Mouse (Mus musculus) MN1 (cell line): ENCODE results near the gene Sec22c.

Source experiments
- DNase-seq: peaks from one replicate; pipeline ENCODE4 v3.0.0-alpha.2; 2016; ENCODE audit warnings: low spot score

The Sec22c gene

GRCm38 (mm10) chr9:121647026-121647425 is 58.3 kb downstream of the Sec22c start:
- no peak for DNase-seq

DNA sequence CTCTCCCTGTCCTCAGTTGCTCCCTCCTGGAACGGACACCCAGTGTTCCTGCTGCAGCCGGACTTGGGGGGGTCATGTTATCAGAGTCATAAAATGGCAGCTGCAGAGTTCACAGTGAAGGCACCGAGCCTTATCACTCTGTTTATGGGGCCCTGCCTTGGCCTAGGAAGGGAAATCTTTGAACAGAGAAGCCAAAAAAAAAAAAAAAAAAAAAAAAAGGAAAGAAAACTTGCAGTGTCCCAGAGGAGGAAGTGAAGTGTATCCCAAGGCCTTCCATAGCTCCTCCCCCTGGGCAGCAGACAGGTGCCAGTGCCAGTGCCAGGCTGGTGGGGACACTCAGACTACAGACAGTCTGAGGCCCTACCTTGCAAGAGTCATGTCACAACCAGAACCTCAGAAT is 60.4 kb downstream of the Sec22c start:
- no peak for DNase-seq

DNA sequence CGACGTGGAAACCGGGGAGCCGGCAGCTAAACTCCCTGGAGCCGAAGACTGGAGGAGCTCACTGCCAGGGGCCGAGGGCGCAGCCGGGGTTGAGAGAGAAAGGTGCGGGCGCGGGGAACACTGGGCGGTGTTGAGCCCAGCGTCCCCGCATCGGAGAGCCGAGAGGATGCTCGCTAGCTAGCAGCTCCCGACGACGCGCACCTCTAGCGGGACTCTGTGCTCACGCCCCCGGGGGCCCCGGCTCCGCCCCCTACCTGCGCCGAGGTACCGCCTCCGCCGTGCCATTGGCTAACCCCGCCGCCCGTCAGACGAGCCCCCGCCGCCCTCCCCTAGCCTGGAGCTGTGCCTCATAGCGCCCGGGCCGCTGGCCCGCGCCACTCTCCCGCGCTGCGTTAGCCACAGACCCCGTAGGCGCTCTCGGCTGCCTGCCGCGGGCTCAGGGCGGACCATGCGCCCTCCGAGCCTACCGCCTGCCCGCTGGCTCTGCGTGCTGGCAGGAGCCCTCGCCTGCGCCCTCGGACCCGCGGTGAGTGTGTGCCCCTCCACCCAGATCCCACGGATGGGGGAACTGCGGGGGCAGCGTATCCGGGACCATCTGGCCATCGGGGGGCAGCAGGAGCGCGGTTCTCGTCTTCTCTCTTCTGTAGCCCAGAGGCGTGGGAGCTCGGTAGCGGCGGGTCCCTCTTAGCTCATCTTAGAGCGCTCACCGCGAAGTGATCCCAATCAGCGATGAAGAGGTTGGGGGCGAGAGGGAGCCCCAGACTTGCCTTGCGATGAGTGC is 62.7 kb downstream of the Sec22c start, which contains the start of gene Vipr1:
TSS of gene Vipr1 (plus strand) at position 316 of the 781 bp plus-strand sequence.
- DNase-seq, result no peak

GRCm38 (mm10) chr9:121642001-121642400 is 63.3 kb downstream of the Sec22c start, which contains the start of gene Lyzl4:
TSS of gene Lyzl4 (minus strand) at chr9:121642096.
- DNase-seq, result no peak

DNA sequence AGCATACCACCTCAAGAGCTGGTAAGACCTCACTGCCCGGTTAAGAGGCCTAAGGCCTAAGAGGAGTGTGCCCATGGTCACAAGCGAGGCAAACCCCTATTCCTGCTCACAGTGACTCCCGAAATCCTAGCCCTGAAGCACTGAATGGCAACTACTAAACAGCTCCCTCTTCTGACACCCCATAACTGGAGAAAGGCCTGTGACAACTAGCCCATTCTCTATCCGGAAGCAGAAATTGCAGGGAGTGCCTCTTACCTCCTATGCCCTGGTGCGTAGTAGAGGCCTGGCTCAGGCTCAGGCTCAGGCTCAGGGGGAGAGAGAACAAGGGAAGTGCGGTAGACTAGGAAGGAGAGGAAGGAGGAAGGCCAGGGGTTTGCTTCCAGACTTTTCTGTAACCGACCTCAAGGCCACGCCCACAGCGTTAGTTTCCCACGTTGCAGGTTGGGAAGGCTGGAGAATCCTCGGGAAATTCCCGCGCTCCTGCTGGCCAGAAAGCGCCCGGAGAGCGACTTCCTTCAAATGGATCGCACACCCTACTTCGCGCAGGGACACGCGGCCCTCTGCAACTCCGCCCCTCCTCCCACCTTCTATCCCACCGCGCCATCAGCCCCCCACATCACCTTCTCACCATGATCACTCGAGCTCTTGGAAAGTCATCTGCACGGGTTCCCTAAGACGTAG is 63.9 kb downstream of the Sec22c start:
- DNase-seq, result no peak

- no peak for DNase-seq
Observed at GRCm38 (mm10) chr9:121639790-121640189, 65.5 kb downstream of the Sec22c start.

DNA sequence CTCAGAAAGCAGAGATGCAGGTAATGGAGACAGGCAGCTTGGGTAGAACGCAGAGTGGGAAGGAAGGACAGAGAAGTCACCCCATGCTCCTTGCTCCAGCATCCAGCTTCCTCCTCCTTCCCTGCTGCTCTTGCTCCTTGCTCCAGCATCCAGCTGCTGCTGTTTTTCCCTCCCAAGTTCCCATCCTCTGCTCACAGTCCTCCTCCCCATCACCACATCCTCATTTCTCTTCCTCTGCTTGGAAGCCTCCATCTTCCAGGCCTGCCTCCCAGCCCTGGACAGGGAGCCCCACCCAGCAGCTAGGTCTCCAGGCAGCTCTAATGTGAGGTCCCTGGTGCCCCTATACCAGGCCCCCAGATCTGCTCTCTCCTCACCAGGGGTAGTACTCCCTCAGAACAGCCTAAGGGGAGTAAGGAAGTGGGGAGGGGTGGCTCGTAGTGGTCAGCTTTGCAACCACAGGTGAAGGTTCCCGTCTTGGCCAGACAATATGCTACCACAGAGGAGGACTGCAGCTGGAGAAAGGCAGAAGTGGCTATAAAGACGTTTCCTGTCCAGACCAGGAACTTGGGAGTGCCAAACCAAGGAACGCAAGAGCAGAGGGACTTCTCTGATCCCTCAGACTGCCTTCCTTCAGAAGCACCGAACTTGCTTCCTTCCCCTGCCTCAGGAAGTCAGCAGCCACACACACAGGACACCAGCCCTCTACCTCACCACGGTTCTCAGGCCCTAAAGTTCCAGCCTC is 69.3 kb downstream of the Sec22c start:
- DNase-seq, result no peak

- DNase-seq, result no peak
Observed at GRCm38 (mm10) chr9:121633306-121633705, 72.0 kb downstream of the Sec22c start.

- no peak for DNase-seq
Observed at GRCm38 (mm10) chr9:121632891-121633290, 72.4 kb downstream of the Sec22c start.

DNA sequence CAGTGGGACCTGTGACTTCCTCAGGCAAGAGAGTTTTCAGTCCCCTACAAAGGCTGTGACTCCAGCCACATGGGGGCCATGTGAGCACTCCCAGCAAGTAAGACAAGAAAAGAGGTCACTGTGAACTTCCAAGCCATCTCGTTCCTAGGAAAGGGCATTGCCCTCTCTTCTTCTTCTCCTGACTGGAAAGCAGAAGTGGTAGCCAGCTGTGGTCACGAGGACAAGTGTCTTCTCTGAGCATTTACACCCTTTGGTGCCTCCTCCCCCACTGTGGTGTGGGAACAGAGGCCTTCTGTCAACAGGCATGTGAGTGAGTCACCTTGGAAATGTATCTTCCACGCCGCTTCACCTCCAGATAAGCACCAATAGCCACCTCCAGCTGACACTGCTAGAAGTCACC is 73.3 kb downstream of the Sec22c start:
- DNase-seq, result no peak

DNA sequence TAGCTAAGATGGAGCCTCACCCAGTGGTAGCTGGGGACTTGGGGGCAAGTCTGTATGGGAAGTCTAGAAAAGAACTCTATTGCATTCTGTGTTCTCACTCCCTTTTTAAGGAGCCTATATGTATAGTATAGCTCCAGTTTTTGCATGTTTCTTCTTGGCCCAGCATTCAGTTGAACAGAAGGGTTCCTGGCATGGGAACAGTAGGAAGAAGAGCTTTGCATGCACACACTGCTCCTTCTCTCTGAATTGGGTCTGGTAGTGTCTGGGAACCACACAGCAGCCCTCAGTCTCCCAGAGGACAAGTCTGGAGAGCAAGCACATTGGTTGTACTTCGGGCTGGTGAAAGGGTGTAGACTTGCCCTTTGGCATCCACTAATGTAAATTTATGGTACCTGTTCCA is 74.7 kb downstream of the Sec22c start:
- no peak for DNase-seq
